Mouse (Mus musculus) intestine, postnatal 0 days (tissue): Measurements from ENCODE around the gene Gtf2a2. TPM values are rescaled to one million over a fixed set of nuclear protein-coding genes. Genes with fewer than 3 reads are reported as not detected.

Experiments
- ATAC-seq: fragments of 200-750 bp; cut with Nextera tagmentation; 2 replicates; pipeline ENCODE4 v1.8.0; 2017; ENCODE audit warnings: mild to moderate bottlenecking, moderate TSS enrichment, moderate library complexity
- H3K27ac ChIP-seq: fragments of 300-500 bp; sonication (generic); 2 replicates; pipeline ENCODE4 v1.5.1; 2014; ENCODE audit warnings: mild to moderate bottlenecking, low read depth, low read length, moderate library complexity
- H3K27me3 ChIP-seq: fragments of 300-500 bp; sonication (generic); replicated peaks from 2 replicates; pipeline ENCODE4 v1.6.1; 2014; ENCODE audit warnings: low read length, mixed read lengths; ENCODE audit not compliant: control insufficient read depth, insufficient read depth
- H3K36me3 ChIP-seq: fragments of 300-500 bp; sonication (generic); 2 replicates; pipeline ENCODE4 v1.6.1; 2014; ENCODE audit warnings: mild to moderate bottlenecking, moderate library complexity; ENCODE audit not compliant: control insufficient read depth, insufficient read depth
- H3K4me1 ChIP-seq: fragments of 300-500 bp; sonication (generic); replicated peaks from 2 replicates; pipeline ENCODE4 v1.6.1; 2014; ENCODE audit warnings: antibody characterized with exemption, low read length, mixed read lengths; ENCODE audit not compliant: control insufficient read depth, insufficient read depth
- H3K4me2 ChIP-seq: fragments of 300-500 bp; sonication (generic); replicated peaks from 2 replicates; pipeline ENCODE4 v1.6.1; 2014; ENCODE audit warnings: low read depth, mild to moderate bottlenecking, moderate library complexity
- H3K4me3 ChIP-seq: fragments of 300-500 bp; sonication (generic); 2 replicates; pipeline ENCODE4 v1.5.1; 2014; ENCODE audit warnings: low read depth, low read length
- H3K9ac ChIP-seq: fragments of 300-500 bp; sonication (generic); 2 replicates; pipeline ENCODE4 v1.6.1; 2014; ENCODE audit warnings: mild to moderate bottlenecking, low read depth, low read length
- H3K9me3 ChIP-seq: fragments of 300-500 bp; sonication (generic); 2 replicates; pipeline ENCODE4 v1.6.1; 2016; ENCODE audit warnings: mixed run types; ENCODE audit not compliant: control insufficient read depth
- CTCF ChIP-seq: sonication (generic); IDR thresholded peaks from 2 replicates; pipeline ENCODE4 v1.5.1; 2016; ENCODE audit warnings: low read depth, mild to moderate bottlenecking, control low read depth, antibody characterized with exemption, moderate library complexity
- WGBS: fragments of 180-500 bp; shearing (Covaris S2); extraction: QIAGEN DNeasy Blood & Tissue Kit; methylation state at CpG from one replicate; pipeline ENCODE4 v1.1.7; 2014; 5-methylcytosine and 5-hydroxymethylcytosine counted together
- polyA plus RNA-seq: library from polyadenylated mRNA; unstranded; fragments of >200 nt; fragmentation: Nextera tagmentation; extraction: Ambion mirVana; gene quantifications from 2 replicates; pipeline ENCODE4 v1.2.1, GENCODE M21; 2015

Gtf2a2 gene
- polyA plus RNA-seq, 1 experiment from 2014 or later: 127 TPM

DNA sequence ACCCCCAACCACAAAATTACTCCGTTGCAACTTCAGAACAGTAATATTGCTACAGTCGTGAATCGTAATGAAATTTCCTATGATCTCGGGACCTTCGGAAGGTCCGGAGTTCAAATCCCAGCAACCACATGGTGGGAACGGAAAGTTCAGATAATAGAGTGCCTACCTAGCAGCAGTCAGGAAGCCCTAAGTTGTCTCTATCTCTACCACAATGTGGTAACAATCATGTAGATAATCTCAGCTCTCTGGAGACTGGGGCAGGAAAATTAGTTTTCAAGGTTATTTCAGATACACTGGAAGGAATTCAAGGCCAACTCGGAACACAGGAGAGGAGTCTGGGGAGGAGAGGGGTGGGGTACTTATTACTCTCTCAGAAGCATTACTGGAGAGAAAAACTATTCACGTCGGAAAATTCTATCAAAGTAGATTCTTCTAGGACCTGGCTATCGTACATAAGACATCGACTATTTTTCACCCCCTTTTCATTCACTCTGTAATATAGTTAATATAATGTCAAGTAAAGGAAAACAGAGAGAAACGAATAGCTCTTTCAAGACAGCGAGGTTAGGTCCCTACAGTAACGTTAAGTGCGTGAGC, 23.5 kb upstream of the Gtf2a2 start:
- WGBS: 29% methylated on average over 16 of the region's 16 CpGs

DNA sequence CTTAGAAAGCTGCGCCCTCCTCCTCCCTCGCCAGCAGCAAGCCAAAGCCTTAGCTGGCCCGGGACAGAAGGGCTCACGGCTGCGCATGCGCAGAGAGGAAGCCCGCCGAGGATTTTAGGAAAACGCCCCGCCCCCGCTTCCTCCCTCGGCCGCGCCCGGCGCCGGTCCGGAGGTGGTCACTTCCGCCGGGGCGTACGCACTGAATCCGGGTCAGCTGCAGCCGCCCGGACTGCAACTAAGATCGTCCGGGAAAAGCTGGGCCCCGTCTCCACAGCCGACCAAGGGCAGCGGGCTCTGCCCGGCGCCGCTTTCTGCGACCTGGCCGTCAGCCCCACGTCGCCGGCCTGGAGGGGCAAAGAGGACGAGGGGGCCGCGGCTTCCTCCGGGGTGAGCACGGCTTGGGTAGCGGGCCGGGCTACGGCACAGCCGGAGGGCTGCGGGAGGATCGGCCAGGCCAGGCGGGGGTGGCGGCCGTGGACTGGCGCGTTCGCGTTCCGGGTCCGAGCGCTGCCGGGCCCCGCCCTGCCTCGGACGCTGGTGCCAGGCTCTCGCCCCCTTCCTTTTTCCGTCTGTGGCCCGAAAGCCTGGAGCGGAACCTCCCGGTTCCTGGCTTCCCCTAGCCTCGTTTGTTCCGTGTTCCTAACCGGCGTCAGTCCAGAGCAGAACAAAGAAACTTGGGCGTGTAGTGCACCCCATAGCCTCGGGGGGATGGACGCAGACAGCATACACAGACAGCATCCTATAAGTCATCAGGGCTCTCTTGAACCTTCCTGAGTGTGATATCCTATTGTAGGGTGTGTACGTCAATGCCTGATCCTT, 22.8 kb upstream of the Gtf2a2 start, which contains the start of gene Bnip2:
Gene Bnip2, plus strand, starts transcription at position 164 of the 819 bp plus-strand sequence.
- H3K36me3 ChIP-seq: no peaks in the 10 kb centered on the region
- peak within 1 kb of the TSS; percentile 98 for H3K4me3 ChIP-seq
- peak within 1 kb of the TSS; percentile 95 for H3K9ac ChIP-seq
- no peak for TF ChIP-seq CTCF
- H3K27me3 ChIP-seq: no peaks in the 10 kb centered on the region
- WGBS: under 1% methylated on average over 56 of the region's 76 CpGs
- H3K4me1 ChIP-seq: no peaks in the 10 kb centered on the region
- peak; percentile 87 for ATAC-seq
- peak within 1 kb of the TSS; percentile 72 for H3K4me2 ChIP-seq
- H3K9me3 ChIP-seq: no peaks in the 10 kb centered on the region
- peak within 1 kb of the TSS; percentile 98 for H3K27ac ChIP-seq

More for the DNA sequence above, 23.5 kb upstream of the Gtf2a2 start:
- Histone ChIP-seq H3K4me1 (no peaks in the 10 kb centered on the region), H3K4me2 (peak overlapping the region; percentile 72), H3K27ac (peak overlapping the region; percentile 98), H3K9me3 (no peaks in the 10 kb centered on the region), H3K9ac (peak overlapping the region; percentile 95; the same call in 1 of the 2 replicates), H3K27me3 (no peaks in the 10 kb centered on the region), H3K4me3 (peak overlapping the region; percentile 98), H3K36me3 (no peaks in the 10 kb centered on the region)
- ATAC-seq: 0 out of 2 replicates have a peak, but pooled peaks have one; percentile 1
- no peak for TF ChIP-seq CTCF

DNA sequence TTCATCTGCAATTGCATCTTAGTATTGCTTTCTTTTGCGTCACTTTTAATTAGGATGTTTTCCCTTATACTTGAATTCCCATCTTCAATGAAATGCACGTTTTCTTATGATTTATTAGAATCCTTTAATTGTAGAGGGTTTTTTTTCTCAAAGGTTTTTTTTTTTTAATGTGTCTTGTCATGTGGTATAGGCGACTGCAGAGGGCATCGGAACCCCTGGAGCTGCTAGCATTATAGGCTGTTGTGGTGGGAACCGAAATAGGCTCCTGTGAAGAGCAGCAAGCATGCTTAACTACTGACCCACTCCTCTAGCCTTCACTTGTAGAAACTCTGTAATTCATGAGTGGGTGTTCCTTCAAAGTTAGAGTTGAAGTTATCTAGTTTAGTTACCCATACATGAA, 22.0 kb upstream of the Gtf2a2 start:
- peak; percentile 36; the same call in 1 of the 2 replicates for TF ChIP-seq CTCF
- no peak overlapping the region for H3K9ac ChIP-seq
- no peak for ATAC-seq
- 0 out of 2 replicates have a peak, but pooled peaks cover 5% of the 10 kb centered on the region for H3K36me3 ChIP-seq
- H3K4me1 ChIP-seq: no peaks in the 10 kb centered on the region
- H3K9me3 ChIP-seq: no peaks in the 10 kb centered on the region
- no peak overlapping the region for H3K27ac ChIP-seq
- no peaks in the 10 kb centered on the region for H3K27me3 ChIP-seq
- WGBS: 16% methylated on average over 5 of the region's 5 CpGs
- peak overlapping the region; percentile 72 for H3K4me2 ChIP-seq
- peak overlapping the region; percentile 98 for H3K4me3 ChIP-seq

DNA sequence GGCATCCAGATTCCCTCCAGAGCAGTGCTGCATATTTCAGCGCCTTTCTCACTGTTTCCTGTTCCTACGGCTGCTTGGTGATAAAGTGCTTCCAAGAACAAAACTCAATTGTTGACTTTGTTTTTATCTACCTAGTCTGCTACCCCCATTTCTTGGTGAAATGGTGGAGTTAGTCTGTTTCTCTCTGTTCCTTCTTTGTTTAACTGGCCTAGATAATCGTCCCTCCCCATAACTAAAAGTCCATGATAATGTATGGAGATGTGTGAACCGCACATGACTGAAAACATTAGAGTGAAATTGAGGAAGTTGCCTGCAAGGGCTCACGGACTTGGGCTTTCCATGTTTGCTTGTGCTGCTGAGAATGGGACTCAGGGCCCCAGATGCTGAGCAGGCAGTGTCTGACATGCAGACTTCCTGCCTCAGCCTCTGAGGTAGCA, 19.5 kb upstream of the Gtf2a2 start:
- H3K9me3 ChIP-seq: no peaks in the 10 kb centered on the region
- peaks cover 19% of the 10 kb centered on the region for H3K36me3 ChIP-seq
- no peak for TF ChIP-seq CTCF
- H3K27ac ChIP-seq: no peak overlapping the region
- WGBS: 37% methylated on average over 5 of the region's 5 CpGs
- ATAC-seq: no peak
- no peak overlapping the region for H3K4me3 ChIP-seq
- no peaks in the 10 kb centered on the region for H3K4me1 ChIP-seq
- no peak overlapping the region for H3K4me2 ChIP-seq
- no peak overlapping the region for H3K9ac ChIP-seq
- H3K27me3 ChIP-seq: no peaks in the 10 kb centered on the region

DNA sequence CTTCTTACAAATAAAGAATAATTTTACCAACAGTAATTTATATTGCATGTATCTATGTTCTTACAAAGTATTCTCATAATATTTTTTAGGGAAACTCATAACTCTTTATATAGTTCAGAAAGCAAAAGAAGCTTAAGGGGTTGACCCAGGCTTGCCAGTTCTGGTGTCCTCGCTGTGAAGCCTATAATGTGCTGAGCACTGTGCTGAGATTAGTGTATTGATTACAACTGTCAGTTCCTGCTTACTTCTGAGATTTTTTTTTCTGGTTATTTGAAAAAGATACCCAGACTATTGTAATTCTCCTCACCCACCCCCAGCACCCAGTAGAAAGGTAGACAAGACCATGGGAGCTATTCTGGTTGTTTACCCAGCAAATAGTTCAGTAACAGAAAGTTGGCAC, 18.9 kb upstream of the Gtf2a2 start:
- Histone ChIP-seq H3K9me3 (no peaks in the 10 kb centered on the region), H3K27me3 (no peaks in the 10 kb centered on the region), H3K4me2 (no peak overlapping the region), H3K4me1 (no peaks in the 10 kb centered on the region), H3K27ac (no peak overlapping the region), H3K4me3 (no peak overlapping the region), H3K9ac (no peak overlapping the region), H3K36me3 (peaks cover 25% of the 10 kb centered on the region)
- ATAC-seq: no peak
- TF ChIP-seq CTCF: no peak
- 45% methylated on average over 1 of the region's 1 CpGs for WGBS

DNA sequence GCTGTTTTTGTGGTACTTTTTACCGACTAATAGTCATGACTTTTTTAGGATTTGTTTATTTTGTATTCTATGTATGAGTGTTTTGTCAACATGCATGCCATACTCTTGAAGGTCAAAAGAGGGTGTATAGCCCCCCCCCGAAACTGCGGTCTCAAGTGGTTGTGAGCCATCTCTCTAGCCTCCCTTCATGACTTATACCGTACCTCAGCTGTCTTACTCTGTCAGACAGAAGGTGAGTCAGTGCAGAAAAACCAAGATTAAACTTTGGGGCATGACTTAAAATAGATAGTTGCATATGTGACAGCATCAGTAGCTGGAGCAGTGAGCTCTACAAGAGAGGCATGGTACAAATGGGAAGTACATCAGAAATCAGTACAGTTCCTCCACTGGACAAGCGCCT, 17.8 kb upstream of the Gtf2a2 start:
- Histone ChIP-seq H3K9me3 (no peaks in the 10 kb centered on the region), H3K4me2 (no peak overlapping the region), H3K4me3 (no peak overlapping the region), H3K36me3 (peaks cover 35% of the 10 kb centered on the region), H3K27me3 (no peaks in the 10 kb centered on the region), H3K27ac (no peak overlapping the region), H3K9ac (no peak overlapping the region), H3K4me1 (no peaks in the 10 kb centered on the region)
- no peak for ATAC-seq
- no peak for TF ChIP-seq CTCF
- 90% methylated on average over 5 of the region's 5 CpGs for WGBS
